Mouse (Mus musculus): Measurements from ENCODE around the gene Cdkn2d. TPM values are rescaled to one million over a fixed set of nuclear protein-coding genes. Genes with fewer than 3 reads are reported as not detected.
"Not testable (repeated sequence)": the region's sequence is repeated elsewhere in the genome, so short reads cannot be mapped to it uniquely, and the experiment has no call there.

Gene Cdkn2d
- polyA plus RNA-seq, 1 experiment from 2014 or later = 47.4 TPM

DNA sequence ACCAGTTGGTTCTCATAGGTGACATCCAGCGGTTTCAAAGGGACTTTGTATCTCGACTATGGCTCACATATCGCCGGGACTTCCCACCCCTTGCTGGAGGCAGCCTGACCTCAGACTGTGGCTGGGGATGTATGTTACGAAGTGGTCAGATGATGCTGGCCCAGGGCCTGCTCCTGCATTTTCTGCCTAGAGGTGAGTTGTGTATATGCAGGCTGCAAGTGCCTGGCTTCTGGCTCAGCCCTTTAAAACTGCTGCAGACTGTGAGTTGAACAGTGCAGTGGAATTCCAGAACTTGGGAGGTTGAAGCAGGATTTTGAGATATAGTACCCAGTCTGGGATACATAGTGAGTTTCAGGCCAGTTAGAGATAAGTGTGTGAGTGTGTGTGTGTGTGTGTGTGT is 24.3 kb downstream of the Cdkn2d start:
- H3K27me3 ChIP-seq = no peaks in the 10 kb centered on the region
- no peak for DNase-seq (ENCODE audit: low read depth, low spot score)
- POLR2A ChIA-PET = interaction anchor here (0.6 to 1.2 kb wide), 2 partner anchors 81 to 227 kb away, joined by 4 read pairs; no protein-coding TSS in a partner anchor
- CTCF ChIA-PET = no interaction called here
- no peak for TF ChIP-seq CTCF (IDR thresholded peaks at IDR 0.05)
- no peak for ATAC-seq
- in situ Hi-C loops (cut with MboI; ENCODE audit: low pct_unique_long_range_greater_than_20kb) = no loop called here

DNA sequence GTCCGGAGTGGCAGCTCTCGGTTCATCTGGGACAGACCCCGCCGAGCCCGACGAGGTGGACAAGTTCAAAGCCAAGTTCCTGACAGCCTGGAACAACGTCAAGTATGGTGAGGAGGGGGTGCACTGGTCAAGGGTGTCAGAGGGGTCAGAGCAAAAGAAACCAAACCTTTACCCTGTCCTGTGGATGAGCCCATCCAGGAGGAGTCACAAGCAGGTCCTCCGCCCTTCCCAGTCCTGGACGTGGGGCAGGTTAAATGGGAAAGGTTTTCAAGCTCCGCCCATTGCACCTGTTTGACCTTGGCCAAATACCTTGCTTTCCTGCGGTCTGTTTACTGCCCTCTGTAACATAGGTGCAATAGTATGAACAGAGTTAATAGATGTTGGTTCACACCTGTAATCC is 25.6 kb downstream of the Cdkn2d start:
- CTCF ChIA-PET = interaction anchor here (2.0 kb wide), 1 partner anchor 24 kb away, joined by 6 read pairs; no protein-coding TSS in a partner anchor
- no peak for TF ChIP-seq CTCF (IDR thresholded peaks at IDR 0.05)
- DNase-seq (ENCODE audit: low read depth, low spot score) = no peak
- in situ Hi-C loops (cut with MboI; ENCODE audit: low pct_unique_long_range_greater_than_20kb) = no loop called here
- POLR2A ChIA-PET = interaction anchor here (0.8 to 1.5 kb wide), 9 partner anchors 11 to 91 kb away, joined by 3 to 5 read pairs (median 4); partner anchors contain the start of gene Keap1
- ATAC-seq = no peak
- no peaks in the 10 kb centered on the region for H3K27me3 ChIP-seq

DNA sequence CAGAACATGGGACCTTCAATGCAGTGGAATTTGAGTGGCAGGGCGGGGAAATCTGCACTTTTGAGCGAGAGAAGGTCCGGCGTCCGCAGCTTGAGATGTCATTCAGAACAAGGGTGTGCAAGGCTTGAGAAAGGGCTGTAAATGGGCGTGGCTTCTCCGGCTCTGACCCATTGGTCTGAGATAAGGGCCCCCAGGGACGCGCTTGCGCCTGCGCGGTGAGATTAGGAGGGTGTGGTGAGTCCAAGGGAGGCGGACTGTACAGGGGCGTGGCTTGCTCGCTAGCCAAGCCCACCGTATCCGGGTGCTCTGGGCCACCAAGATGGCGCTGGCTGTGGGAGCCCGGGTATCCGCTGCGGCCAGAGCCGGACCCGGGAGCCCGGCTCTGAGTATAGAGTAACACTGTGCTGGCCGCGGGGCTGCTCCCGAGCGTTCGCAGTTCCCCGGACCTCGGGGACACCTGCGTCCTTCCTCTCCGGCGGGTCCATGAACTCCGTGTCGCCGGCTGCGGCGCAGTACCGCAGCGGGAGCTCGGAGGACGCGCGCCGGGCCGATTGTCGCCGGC is 26.1 kb downstream of the Cdkn2d start, which contains the start of gene Atg4d:
Atg4d (plus strand) TSS at position 294 of the 562 bp plus-strand sequence.
- no peaks in the 10 kb centered on the region for H3K27me3 ChIP-seq
- ChIA-PET POLR2A (interaction anchor here (0.7 to 1.5 kb wide), 6 partner anchors 9 to 92 kb away, joined by 3 to 5 read pairs (median 4); partner anchors contain the start of gene Keap1), CTCF (interaction anchor here (0.9 to 2.0 kb wide), 2 partner anchors 24 to 105 kb away, joined by 3 to 6 read pairs; no protein-coding TSS in a partner anchor)
- ATAC-seq (peak; percentile 87), DNase-seq (ENCODE audit: low read depth, low spot score) (peak; percentile 85)
- TF ChIP-seq CTCF (IDR thresholded peaks at IDR 0.05) = no peak
- in situ Hi-C loops (cut with MboI; ENCODE audit: low pct_unique_long_range_greater_than_20kb) = no loop called here

GRCm38 (mm10) chr9:21264272-21264999 is 26.8 kb downstream of the Cdkn2d start:
- in situ Hi-C loops (cut with MboI; ENCODE audit: low pct_unique_long_range_greater_than_20kb) = no loop called here
- DNase-seq (ENCODE audit: low read depth, low spot score) = no peak
- CTCF ChIA-PET = interaction anchor here (0.9 to 2.0 kb wide), 2 partner anchors 23 to 106 kb away, joined by 3 to 6 read pairs; no protein-coding TSS in a partner anchor
- POLR2A ChIA-PET = interaction anchor here (0.7 to 1.5 kb wide), 3 partner anchors 10 to 39 kb away, joined by 3 to 4 read pairs (median 3); no protein-coding TSS in a partner anchor
- peaks cover 2% of the 10 kb centered on the region for H3K27me3 ChIP-seq
- no peak for TF ChIP-seq CTCF (IDR thresholded peaks at IDR 0.05)
- ATAC-seq = no peak

- POLR2A ChIA-PET = no interaction called here
- in situ Hi-C loops (cut with MboI; ENCODE audit: low pct_unique_long_range_greater_than_20kb) = no loop called here
- no peak for TF ChIP-seq CTCF (IDR thresholded peaks at IDR 0.05)
- peaks cover 2% of the 10 kb centered on the region for H3K27me3 ChIP-seq
- ATAC-seq (no peak), DNase-seq (ENCODE audit: low read depth, low spot score) (no peak)
- CTCF ChIA-PET = no interaction called here
These were observed 29.4 kb downstream of the Cdkn2d start for GRCm38 (mm10) chr9:21261831-21262230.

- ChIA-PET POLR2A (no interaction called here), CTCF (no interaction called here)
- peaks cover 2% of the 10 kb centered on the region for H3K27me3 ChIP-seq
- no peak for ATAC-seq
- no peak for TF ChIP-seq CTCF (IDR thresholded peaks at IDR 0.05)
- no peak for DNase-seq (ENCODE audit: low read depth, low spot score)
- in situ Hi-C loops (cut with MboI; ENCODE audit: low pct_unique_long_range_greater_than_20kb) = no loop called here
These were observed 30.6 kb downstream of the Cdkn2d start for GRCm38 (mm10) chr9:21260491-21261040.

DNA sequence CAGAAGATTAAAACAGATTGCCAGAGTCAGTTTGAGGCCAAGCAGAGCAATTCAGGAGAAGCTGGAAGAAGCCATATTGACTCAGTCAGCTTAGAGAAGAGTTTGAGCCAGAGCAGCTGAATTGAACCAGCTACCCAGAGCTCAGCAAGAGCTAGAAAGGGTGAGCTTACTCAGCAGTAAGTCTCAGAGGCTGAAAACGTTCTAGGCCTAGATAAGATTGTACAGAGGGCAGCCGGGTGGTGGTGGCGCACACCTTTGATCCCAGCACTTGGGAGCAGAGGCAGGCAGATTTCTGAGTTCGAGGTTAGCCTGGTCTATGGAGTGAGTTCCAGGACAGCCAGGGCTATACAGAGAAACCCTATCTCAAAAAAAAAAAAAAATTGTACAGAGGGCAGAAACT is 34.9 kb downstream of the Cdkn2d start:
- DNase-seq (ENCODE audit: low read depth, low spot score); ATAC-seq; in situ Hi-C loops (cut with MboI; ENCODE audit: low pct_unique_long_range_greater_than_20kb); H3K27me3 ChIP-seq: not testable (repeated sequence)
- ChIA-PET CTCF (interaction anchor here (1.1 kb wide), 1 partner anchor 112 kb away, joined by 3 read pairs; no protein-coding TSS in a partner anchor), POLR2A (interaction anchor here (1.2 kb wide), 1 partner anchor 17 kb away, joined by 10 read pairs; no protein-coding TSS in a partner anchor)

GRCm38 (mm10) chr9:21254690-21255089 is 36.5 kb downstream of the Cdkn2d start:
- no peak for ATAC-seq
- CTCF ChIA-PET = no interaction called here

DNA sequence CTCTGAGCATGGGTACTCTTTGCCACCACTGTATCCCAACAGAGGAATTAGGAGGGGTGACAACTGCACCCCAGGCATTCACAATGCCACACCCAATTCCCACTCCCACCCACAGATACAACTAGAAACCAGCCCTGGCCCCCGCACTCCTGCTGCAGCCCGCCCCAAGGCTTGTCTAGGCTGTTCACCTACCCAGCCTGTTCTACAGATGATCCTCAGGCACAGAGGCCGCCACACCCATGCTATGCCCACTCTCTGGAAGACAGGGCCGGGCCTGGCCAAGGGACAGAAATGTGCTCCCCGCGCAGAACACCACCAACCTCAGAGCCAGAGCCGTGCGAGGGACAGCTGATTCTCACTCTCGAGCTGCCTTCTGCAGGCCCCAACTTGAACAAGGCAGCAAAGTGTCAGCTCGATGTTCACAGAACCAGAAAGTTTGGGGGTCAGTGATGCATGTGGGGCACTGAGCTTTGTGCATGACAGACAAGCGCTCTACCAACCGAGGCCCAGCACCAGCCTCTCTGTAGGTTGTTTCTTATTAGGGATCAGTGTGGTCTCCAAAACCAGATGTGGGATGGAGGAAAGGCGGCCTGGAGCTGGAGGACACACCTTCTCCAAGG is 40.0 kb downstream of the Cdkn2d start:
- ChIA-PET CTCF (interaction anchor here (1.3 kb wide), 1 partner anchor 31 kb away, joined by 3 read pairs; no protein-coding TSS in a partner anchor), POLR2A (no interaction called here)
- TF ChIP-seq CTCF (IDR thresholded peaks at IDR 0.05) = no peak
- H3K27me3 ChIP-seq = peaks cover 20% of the 10 kb centered on the region
- DNase-seq (ENCODE audit: low read depth, low spot score) (no peak), ATAC-seq (no peak)
- in situ Hi-C loops (cut with MboI; ENCODE audit: low pct_unique_long_range_greater_than_20kb) = no loop called here

More at GRCm38 (mm10) chr9:21254690-21255089, 36.5 kb downstream of the Cdkn2d start:
- TF ChIP-seq CTCF (IDR thresholded peaks at IDR 0.05) = no peak
- in situ Hi-C loops (cut with MboI; ENCODE audit: low pct_unique_long_range_greater_than_20kb) = no loop called here
- peaks cover 6% of the 10 kb centered on the region for H3K27me3 ChIP-seq
- no peak for DNase-seq (ENCODE audit: low read depth, low spot score)
- POLR2A ChIA-PET = no interaction called here

GRCm38 (mm10) chr9:21250509-21250908 is 40.7 kb downstream of the Cdkn2d start:
- TF ChIP-seq CTCF (IDR thresholded peaks at IDR 0.05) = no peak
- DNase-seq (ENCODE audit: low read depth, low spot score) (no peak), ATAC-seq (no peak)
- peaks cover 20% of the 10 kb centered on the region for H3K27me3 ChIP-seq
- CTCF ChIA-PET = interaction anchor here (1.3 kb wide), 1 partner anchor 30 kb away, joined by 3 read pairs; no protein-coding TSS in a partner anchor
- in situ Hi-C loops (cut with MboI; ENCODE audit: low pct_unique_long_range_greater_than_20kb) = no loop called here
- POLR2A ChIA-PET = no interaction called here
